Mouse (Mus musculus) spleen, adult 2 months (tissue): ENCODE measurements around the gene Numbl. TPM values are rescaled to one million over a fixed set of nuclear protein-coding genes. Genes with fewer than 3 reads are reported as not detected.
A peak's percentile ranks its signal among the peaks of the same experiment; 100 is the strongest.

Source experiments
- DNase-seq, 2 experiments: peaks; one replicate each; pipeline versions ENCODE4 v3.0.0 to v3.0.0-alpha.2; 2012 to 2021; ENCODE audit warnings: low spot score in 2 of 2, low read depth in 1 of 2
- H3K27ac ChIP-seq: fragments of 200-500 bp; 2 replicates; pipeline ENCODE4 v1.5.1; 2012; ENCODE audit warnings: low read length, inconsistent platforms; ENCODE audit not compliant: insufficient read depth
- H3K27me3 ChIP-seq: fragments of 200-500 bp; 2 replicates; pipeline ENCODE4 v1.6.1; 2012; ENCODE audit warnings: mild to moderate bottlenecking, moderate library complexity, low read length, inconsistent platforms; ENCODE audit not compliant: control insufficient read depth, insufficient read depth
- H3K36me3 ChIP-seq: fragments of 200-500 bp; 2 replicates; pipeline ENCODE4 v1.6.1; 2012; ENCODE audit warnings: mild to moderate bottlenecking, low read length, inconsistent platforms; ENCODE audit not compliant: control insufficient read depth, insufficient read depth
- H3K4me1 ChIP-seq: fragments of 200-500 bp; 2 replicates; pipeline ENCODE4 v1.6.1; 2011; ENCODE audit warnings: inconsistent platforms; ENCODE audit not compliant: control insufficient read depth, insufficient read depth, insufficient read length
- H3K4me3 ChIP-seq: fragments of 200-500 bp; 2 replicates; pipeline ENCODE4 v1.5.1; 2011; ENCODE audit warnings: mild to moderate bottlenecking, inconsistent platforms; ENCODE audit not compliant: insufficient read depth, insufficient read length; ENCODE audit errors: extremely low read depth
- CTCF ChIP-seq: fragments of 200-500 bp; IDR thresholded peaks from 2 replicates; pipeline ENCODE4 v1.5.1; 2011; ENCODE audit warnings: mild to moderate bottlenecking, inconsistent platforms; ENCODE audit not compliant: insufficient read depth, insufficient read length, insufficient replicate concordance; ENCODE audit errors: extremely low read depth
- POLR2A ChIP-seq: fragments of 200-500 bp; IDR thresholded peaks from 2 replicates; pipeline ENCODE4 v1.6.1; 2011; ENCODE audit warnings: low read depth, low read length, inconsistent platforms
- WGBS: fragments of 180-500 bp; shearing (Covaris S2); methylation state at CpG from one replicate; pipeline ENCODE4 v1.1.7; 2018; 5-methylcytosine and 5-hydroxymethylcytosine counted together
- polyA plus RNA-seq: library from polyadenylated mRNA; depleted of rRNA; stranded (reverse); fragments of >200 nt; gene quantifications from 2 replicates; pipeline ENCODE4 v1.2.3, GENCODE M21; 2012

The Numbl gene
- polyA plus RNA-seq, 1 experiment = 6.1 TPM

DNA sequence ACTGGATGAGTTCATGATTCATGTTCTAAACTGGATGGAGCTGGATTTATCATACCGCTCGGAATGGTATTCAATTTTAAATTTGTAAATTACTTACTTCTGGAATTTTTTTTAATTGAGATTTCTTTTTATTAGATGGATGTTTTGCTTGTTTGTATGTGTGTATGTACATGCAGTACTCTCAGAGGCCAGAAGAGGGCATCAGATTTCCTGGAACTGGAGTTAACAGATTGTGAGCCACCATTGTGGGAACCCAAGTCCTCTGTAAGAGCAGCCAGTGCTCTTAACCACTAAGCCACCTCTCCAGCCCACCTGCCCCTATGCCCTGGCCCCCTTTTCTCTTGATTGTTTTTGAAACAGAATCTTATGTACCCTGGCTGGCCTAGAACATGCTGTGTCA lies 9.1 kb upstream of the Numbl start:
- TF ChIP-seq POLR2A (no peak), CTCF (no peak)
- 97% methylated on average over 2 of the region's 2 CpGs for WGBS
- no peak overlapping the region for H3K4me3 ChIP-seq
- no peak for DNase-seq
- no peak overlapping the region for H3K27ac ChIP-seq
- H3K27me3 ChIP-seq = no peaks in the 10 kb centered on the region
- H3K36me3 ChIP-seq = peaks cover 6% of the 10 kb centered on the region
- no peaks in the 10 kb centered on the region for H3K4me1 ChIP-seq

DNA sequence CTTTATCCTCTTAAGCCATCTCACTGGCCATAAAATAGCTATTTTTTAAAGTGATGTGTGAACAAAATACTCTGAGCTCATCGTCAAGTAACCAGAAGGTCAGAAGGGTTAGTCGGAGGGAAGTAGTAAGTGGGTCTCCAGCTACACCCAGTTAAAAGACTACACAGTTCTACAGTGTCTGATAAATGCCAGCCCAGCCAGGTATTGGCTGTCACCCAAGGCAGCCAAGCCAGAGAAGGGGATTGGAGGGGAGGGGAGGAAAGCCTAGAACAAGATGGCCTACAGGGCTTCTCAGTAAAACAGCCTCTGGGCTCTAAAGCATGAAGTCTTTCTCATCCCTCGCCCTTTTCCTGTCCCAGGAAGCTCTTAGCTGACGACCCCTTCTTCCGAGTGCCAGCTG lies 8.3 kb upstream of the Numbl start:
- H3K27me3 ChIP-seq = no peaks in the 10 kb centered on the region
- H3K36me3 ChIP-seq = peaks cover 7% of the 10 kb centered on the region
- no peak overlapping the region for H3K4me3 ChIP-seq
- no peaks in the 10 kb centered on the region for H3K4me1 ChIP-seq
- H3K27ac ChIP-seq = no peak overlapping the region
- DNase-seq = no peak
- WGBS = 91% methylated on average over 5 of the region's 5 CpGs
- no peak for TF ChIP-seq POLR2A
- no peak for TF ChIP-seq CTCF

DNA sequence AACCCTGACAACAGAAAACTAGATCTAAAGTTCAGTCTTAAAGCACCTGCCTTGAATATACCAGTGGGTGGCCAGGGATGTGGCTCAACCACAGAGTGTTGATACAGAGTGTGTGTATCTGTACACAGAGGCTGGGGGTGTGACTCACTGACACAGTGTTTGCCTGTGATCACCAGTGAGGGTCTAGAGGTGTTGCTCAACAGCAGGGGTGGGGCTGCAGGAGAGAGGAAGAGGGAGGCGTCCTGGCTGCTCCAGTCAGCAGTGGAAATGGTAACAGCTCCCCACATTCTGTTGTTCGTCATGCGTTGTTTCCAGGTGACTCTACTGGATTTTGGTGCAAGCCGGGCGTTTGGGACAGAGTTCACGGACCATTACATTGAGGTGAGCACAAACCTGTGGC lies 6.3 kb upstream of the Numbl start:
- DNase-seq = no peak
- Histone ChIP-seq H3K4me3 (no peak overlapping the region), H3K27ac (no peak overlapping the region), H3K36me3 (peaks cover 5% of the 10 kb centered on the region), H3K4me1 (no peaks in the 10 kb centered on the region), H3K27me3 (no peaks in the 10 kb centered on the region)
- 95% methylated on average over 6 of the region's 6 CpGs for WGBS
- no peak for TF ChIP-seq POLR2A
- TF ChIP-seq CTCF = no peak

DNA sequence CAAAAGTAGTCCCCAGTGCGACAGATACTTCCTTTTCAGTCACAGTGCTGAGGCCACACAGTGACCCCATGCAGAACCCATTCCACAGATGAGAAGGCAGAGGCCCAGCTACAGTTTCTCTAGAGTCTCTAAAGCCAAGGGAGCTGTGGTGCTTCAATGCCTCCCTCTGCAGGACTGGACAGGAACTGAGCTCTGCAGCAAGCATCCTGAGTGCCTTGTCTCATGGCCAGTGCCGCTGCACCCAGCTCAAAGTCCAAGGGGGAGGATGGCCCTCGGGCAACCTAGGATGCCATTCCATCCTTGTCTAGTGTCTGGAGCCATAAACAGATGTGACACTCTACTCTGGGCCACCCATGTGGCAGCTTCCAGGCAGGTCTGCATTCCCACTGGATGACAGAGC lies 2.5 kb upstream of the Numbl start:
- no peak for DNase-seq

DNA sequence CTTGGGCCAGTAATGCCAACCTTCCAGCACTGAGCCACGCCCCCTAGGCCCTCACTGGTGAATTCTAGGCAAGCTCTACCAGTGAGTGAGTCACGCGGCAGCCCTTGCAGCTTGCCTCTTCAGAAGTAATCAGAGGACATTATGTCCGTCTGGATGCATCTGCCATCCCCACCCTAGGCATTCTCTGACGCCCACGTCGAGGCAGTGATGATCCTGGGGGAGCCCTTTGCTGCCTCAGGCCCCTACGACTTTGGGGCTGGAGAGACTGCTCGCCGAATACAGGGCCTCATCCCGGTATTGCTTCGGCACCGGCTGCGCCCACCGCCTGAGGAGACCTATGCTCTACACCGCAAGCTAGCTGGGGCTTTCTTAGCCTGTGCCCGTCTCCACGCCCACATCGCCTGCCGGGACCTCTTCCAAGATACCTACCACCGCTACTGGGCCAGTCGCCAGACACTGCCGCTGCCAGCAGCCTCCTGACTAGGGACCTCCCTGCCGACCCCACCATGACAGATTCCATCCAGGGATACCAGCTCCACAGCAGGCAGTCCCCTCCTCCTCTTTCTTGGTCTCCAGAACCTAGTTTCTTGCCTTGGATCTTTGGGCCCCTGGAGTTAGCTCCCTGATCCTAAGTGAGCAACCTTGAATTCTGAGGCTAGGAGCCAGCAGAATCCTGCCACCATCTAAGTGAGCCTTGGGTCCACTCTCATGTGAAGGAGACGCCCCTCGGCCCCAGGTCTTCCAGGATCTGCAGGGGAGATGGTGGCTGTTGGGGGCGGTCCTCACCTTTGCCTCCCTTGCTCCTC lies 984 bp upstream of the Numbl start:
- TF ChIP-seq CTCF = no peak
- TF ChIP-seq POLR2A = no peak
- no peaks in the 10 kb centered on the region for H3K27me3 ChIP-seq
- H3K4me1 ChIP-seq = peaks cover 5% of the 10 kb centered on the region; the same call in 1 of the 2 replicates
- H3K27ac ChIP-seq = no peak overlapping the region
- 75% methylated on average over 27 of the region's 27 CpGs for WGBS
- H3K36me3 ChIP-seq = peaks cover 4% of the 10 kb centered on the region; the same call in 1 of the 2 replicates
- no peak overlapping the region for H3K4me3 ChIP-seq
- no peak for DNase-seq

More for the DNA sequence above, 2.5 kb upstream of the Numbl start:
- Histone ChIP-seq H3K4me1 (peaks cover 5% of the 10 kb centered on the region; the same call in 1 of the 2 replicates), H3K4me3 (no peak overlapping the region), H3K27me3 (no peaks in the 10 kb centered on the region), H3K36me3 (peaks cover 5% of the 10 kb centered on the region), H3K27ac (no peak overlapping the region)
- 91% methylated on average over 3 of the region's 3 CpGs for whole genome bisulfite sequencing
- peak; percentile 38; the same call in 1 of the 2 replicates for TF ChIP-seq CTCF
- no peak for TF ChIP-seq POLR2A

DNA sequence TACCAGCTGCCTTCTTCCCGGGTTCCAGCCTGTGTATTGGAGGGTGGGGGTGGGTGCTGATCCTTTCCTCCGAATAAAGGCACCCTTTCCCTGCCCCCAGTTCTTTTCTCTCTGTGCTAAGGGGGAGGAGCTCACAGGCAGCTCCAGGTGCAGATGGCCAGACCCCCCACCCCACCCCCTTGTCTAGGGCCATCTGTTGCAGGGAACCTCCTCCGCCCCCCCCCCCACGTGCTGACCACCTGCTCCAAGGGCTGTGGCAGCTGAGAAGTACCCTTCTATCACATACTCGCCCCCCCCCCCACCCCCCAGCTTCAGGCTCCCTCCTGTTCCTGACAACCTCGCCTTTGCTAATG lies 405 bp upstream of the Numbl start:
- Histone ChIP-seq H3K27ac (no peak overlapping the region; the same call in 1 of the 2 replicates), H3K4me3 (peak overlapping the region; percentile 63; the same call in 1 of the 2 replicates), H3K4me1 (peaks cover 5% of the 10 kb centered on the region; the same call in 1 of the 2 replicates), H3K36me3 (peaks cover 2% of the 10 kb centered on the region; the same call in 1 of the 2 replicates), H3K27me3 (no peaks in the 10 kb centered on the region)
- no peak for DNase-seq
- WGBS = 29% methylated on average over 6 of the region's 6 CpGs
- no peak for TF ChIP-seq CTCF
- no peak for TF ChIP-seq POLR2A

DNA sequence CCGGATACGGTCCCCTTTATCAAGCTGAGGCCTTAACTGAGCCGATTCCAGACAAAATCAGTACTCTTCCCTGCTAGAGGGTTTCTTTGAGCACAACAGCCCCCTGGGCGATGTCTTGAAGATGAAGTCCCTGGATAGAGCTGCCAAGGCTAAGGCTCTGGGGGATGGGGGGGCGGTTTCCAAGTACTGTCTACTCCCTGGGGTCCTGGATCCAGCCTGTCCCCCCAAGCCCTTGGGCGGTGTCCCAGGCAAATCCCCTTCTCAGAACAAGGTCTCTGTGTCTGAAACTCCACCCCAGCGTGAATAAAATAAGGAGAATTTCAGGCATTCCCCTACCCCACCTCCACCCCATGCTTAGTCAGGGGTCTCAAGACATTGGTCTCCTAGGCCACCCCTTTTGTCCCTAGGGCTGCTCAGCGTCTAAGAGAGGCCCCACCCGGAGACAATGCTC lies 1.1 kb downstream of the Numbl start:
- peaks cover under 1% of the 10 kb centered on the region; the same call in 1 of the 2 replicates for H3K36me3 ChIP-seq
- H3K27me3 ChIP-seq = no peaks in the 10 kb centered on the region
- DNase-seq = no peak
- H3K27ac ChIP-seq = no peak overlapping the region
- H3K4me3 ChIP-seq = peak overlapping the region; percentile 60
- TF ChIP-seq CTCF = no peak
- TF ChIP-seq POLR2A = no peak
- 39% methylated on average over 9 of the region's 9 CpGs for WGBS
- H3K4me1 ChIP-seq = peaks cover 5% of the 10 kb centered on the region; the same call in 1 of the 2 replicates
